Mouse (Mus musculus): Measurements from ENCODE around the gene Trim2.

Trim2 gene

DNA sequence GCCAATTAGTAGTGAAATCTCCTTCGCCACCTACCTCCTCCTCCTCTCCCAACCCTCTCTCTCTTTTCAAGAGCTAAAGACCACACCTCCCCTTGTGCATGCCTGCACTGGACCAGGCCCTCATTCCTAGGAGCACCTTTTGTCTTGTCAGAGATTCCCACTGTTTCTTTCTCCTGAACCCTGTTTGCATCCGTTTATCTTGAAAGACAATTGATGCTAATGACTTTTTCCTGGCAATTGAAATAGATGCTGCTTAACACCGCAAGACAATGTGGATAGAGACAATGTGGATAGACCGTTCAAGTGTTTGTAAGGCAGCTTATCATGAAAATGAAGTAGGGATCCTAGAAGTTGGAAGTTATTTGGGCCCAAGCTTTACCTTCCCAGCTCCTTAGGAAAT is 125.0 kb downstream of the Trim2 start:
- DNase-seq, result no peak

- no peak for DNase-seq
These were observed 125.6 kb downstream of the Trim2 start for GRCm38 (mm10) chr3:84181102-84181501.

DNA sequence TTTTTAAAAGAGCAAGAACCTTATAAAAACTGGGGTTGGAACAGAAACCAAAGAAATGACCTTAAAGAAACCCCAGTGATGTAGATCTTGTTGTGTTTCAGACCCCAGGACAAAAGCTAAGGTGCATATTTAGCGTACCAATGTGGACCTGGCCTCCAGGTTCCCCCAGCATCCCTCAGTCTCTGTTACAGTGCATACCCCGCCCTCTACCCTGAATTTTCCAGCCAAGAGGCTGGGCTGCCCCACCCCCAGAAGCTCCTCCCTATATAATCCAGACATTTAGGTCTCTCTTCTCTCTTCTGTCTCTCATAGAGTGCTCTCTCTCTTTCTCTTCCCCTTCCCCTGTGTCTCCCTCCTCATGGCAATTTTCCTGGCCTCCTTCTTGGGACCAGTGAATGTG is 126.4 kb downstream of the Trim2 start:
- DNase-seq, result no peak

- DNase-seq, result no peak
These were observed 128.8 kb downstream of the Trim2 start for GRCm38 (mm10) chr3:84177834-84178233.

GRCm38 (mm10) chr3:84175337-84176315 is 131.1 kb downstream of the Trim2 start:
- DNase-seq, result peak; percentile 64 to 81

DNA sequence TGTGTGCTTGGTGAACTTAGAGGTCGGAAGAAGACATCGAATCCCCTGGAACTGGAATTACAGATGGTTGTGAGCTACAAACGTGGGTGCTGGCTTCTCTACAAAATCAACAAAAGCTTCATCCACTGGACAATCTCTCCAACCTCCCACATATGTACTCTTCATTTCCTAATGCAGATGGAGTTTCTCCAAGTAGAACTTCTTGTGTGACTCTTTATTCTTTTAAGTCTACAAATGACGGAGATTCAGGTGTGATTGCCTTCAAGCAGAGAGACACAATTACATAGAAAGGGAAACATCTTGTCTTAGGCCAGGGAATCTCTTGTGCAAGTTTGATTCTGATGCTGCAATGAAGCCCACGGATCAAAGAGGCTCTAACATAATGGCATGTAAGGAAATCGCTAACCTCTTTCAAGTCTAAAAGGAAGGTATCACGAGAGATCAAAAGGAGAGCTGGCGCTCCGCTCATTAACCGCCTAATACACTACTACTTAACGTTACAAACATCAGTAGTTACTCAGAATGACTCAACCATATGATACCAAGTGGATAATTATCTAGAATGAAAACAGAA is 133.0 kb downstream of the Trim2 start, which contains the start of gene Gm6525:
Gene Gm6525 (plus strand): TSS at position 524 of the 574 bp plus-strand sequence.
- DNase-seq, result no peak

DNA sequence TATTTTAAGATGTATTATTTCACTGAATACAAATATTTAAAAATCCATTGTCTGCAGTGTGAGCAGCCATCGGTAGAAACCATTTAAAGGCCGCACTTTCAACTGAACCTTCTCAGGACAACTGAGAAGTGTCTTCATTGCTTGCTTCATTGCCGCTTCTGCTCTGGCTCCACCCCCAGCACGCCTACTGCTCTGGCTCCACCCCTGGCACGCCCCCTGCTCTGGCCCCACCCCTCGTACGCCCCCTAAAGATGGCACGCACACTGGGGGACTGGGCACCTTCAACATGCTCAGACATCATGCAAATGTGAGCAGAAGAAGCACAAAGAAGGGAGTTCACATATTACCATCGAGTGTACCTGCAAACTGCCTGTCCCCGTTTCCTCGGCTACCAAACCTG is 134.3 kb downstream of the Trim2 start:
- DNase-seq, result no peak

DNA sequence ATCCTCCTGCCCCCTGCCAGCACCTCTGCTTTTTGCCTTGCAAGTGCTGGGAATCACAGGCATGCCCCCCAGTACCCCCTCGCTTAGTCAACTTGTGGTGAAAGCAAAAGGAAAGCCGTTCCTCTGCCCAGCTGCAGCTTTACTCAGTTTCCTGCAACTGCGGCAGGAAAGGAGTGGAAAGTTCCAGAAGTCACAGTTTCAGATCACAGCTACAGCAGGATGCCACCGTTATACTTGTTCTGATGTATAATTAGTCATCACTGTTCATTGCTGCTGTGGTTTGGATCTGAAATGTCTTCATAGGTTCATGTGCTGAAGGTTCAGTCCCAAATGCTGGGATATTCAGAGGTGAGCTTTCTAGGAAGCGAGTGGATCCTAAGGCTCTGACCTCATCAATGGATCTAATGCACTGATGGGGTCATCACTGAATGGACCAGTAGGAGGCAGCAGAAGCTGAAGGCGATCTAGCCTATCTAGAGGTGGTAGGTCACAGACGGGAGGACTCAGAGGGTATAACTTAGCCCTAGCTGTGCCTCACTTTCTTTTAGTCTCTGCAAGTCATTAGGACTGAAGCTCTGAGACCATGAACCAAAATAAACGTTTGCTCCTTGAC is 137.2 kb downstream of the Trim2 start:
- DNase-seq, result no peak

DNA sequence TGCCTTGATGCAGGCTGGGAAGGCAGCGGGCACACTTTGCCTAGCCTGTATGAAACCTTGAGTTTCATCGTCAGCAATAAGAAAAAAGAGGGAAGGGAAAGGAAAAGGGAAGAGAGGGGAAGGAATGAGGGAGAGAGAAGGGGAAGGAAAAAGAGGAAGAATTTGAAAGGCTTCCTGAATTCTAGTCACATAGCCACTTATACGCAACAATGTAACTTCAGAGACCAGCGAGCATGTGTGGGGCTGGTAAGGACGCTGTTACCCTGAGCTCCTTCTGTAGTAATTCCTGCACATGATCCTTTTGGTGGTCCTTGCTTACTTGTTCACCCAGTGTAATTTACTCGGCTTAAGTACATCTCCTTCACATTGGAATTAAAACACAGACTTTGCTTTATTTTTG is 137.7 kb downstream of the Trim2 start:
- no peak for DNase-seq

DNA sequence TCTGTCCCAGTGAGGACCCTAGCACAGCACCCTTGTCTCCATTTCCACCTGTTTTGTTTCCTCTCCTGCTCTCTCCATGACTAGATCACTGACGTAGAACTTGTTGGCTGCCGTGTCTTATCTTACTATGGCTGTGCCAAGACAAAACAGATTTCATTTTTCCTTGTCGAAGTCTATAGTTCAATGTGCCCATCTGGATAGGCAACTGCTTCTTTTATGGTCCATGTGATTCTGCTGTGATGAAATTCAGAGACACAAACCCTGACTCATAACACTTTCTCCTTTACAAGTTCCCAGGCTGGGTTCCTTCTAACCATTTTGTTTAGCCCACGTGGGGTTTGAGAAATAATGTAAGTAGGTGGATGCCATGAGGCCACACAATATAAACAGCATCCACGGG is 140.6 kb downstream of the Trim2 start:
- DNase-seq, result no peak

- DNase-seq, result no peak
These were observed 141.3 kb downstream of the Trim2 start for GRCm38 (mm10) chr3:84165391-84165790.

GRCm38 (mm10) chr3:84157559-84158350 is 148.9 kb downstream of the Trim2 start:
- no peak for DNase-seq

GRCm38 (mm10) chr3:84157011-84157410 is 149.7 kb downstream of the Trim2 start:
- DNase-seq, result no peak

DNA sequence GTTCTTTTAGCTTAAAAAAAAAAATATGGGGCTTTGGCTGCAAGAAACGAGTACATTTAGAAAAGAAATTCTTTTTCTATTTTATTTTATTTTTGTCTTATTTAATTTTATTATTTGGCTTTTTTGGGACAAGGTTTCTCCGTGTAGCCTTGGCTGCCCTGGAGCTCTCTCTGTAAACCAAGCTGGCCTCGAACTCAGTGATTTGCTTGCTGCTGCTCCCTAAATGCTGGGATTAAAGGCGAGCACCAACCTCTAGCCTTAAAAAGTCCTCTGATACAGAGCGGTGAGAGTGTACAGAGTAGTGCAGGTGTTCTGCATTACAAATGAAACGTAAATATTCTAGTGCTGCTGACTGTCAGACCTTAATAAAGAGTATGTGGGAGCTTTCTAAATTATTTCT is 150.6 kb downstream of the Trim2 start:
- no peak for DNase-seq

DNA sequence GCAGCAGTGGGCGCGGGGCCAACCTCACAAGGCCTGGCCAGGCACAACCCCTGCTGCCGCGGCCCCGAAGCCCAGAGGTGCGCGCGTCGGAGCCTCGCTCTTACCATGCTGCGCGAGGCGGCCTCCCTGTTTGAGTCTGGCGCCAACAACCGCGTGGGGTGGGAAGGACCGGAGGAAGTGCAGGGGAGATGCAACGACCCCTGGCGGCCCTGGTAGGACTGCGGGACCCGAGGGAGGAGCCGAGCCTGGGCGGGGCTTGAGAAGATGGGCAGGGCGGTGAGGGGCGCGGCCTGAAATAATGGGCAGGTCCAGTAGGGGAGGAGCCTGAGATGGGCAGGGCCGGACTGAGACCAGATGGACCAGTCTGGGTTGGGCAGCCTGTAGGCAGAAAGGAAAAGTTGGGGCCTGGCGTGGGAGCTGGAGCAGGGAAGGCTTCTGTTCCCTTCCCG is 151.1 kb downstream of the Trim2 start, which contains the start of gene Mnd1:
Gene Mnd1 (minus strand): TSS at position 229 of the 449 bp plus-strand sequence.
- DNase-seq, result peak; percentile 97 to 99

GRCm38 (mm10) chr3:84155146-84155545 is 151.5 kb downstream of the Trim2 start:
- no peak for DNase-seq

DNA sequence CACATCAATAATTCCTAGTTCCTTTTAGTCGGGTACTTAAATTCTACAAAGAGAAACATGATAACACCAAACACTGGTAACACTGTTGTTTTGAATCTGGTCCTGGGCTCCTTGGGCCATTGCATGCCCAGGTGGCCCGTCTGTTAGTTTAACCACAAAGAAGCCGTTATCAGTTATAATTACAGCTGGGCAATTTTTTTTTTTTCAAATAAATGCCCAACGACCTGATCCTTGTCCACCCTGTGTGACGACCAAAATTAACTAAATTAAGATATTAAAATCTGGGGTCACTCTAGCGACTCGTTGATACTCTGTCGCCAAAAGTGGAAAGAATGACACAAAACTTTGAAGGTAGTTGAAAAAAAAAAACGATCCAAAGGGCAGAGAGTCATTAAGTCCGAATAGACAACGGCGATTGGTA is 151.9 kb downstream of the Trim2 start:
- DNase-seq, result no peak

DNA sequence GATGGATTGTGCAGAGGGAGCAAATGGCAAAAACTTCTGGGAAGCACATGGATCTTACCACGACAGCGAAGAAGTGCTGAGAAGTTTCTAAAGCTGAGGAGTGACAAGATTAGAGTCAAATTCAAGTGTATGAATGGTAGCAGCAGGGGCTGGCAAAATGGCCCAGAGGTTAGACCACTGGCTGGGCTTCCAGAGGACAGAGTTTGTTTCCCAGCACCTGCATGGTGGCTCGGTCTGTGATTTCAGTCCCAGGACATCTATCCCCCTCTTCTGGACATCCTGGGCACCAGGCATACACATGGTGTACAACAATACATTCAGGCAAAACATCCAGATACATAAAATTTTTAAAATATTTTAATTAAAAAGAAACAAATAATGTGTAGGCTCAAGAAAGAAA is 156.8 kb downstream of the Trim2 start:
- no peak for DNase-seq

DNA sequence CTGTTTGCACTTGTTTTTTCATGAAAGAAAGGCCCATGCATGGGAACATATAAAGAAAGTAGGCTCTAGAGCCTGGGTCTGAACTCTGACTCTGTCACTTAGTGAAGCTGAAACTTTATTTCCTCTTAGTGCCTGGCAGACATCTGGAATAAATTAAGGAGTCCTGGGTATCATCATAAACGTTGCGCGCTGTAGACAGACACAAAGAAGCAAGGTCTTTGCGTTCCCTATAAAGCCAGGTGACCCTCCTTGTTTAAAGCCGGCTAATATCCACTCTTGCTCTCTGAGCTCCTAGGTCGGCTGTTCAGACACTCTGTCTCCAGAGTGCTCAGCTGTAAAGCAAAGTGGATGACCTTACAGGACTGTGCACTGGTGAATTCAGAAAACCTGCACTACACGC is 165.7 kb downstream of the Trim2 start:
- DNase-seq, result no peak

DNA sequence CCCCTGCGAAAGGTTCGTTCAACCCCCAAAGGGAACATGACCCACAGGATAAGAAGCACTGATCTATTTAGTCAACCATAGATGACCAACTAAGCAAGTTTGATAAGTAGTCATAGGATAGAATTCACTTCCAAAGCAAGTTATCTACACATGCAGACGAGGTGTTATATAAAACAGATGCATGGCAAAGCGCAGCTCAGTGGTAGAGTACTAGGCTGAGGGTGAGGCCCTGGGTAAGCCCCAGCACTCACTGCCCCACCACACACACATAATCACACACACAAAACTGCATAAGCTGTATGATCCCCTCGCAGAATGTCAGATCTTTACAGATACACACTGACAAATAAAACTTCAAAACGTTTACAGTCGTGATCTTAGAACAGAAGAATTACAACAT is 170.2 kb downstream of the Trim2 start:
- no peak for DNase-seq

DNA sequence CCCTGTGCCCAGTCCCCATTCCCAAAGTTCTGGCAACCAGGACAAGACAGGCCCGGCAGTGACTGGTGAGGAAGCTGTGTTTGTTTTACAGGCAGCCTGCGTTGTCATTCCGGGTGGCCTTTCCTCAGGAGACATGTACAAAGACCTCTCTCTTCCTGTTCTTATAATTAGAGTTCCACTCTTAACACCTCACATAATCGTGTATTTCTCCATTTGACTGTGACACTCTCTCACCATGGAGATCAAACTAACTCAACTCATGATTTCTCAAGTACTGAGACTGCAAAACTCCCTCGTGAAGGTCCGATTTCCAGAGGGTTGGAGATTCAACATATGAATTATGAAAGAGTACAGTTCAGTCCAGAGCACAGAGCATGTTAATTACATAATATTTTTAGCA is 170.7 kb downstream of the Trim2 start:
- no peak for DNase-seq

GRCm38 (mm10) chr3:84135387-84135786 is 171.3 kb downstream of the Trim2 start:
- peak; percentile 37 to 54 for DNase-seq

GRCm38 (mm10) chr3:84131369-84131768 is 175.3 kb downstream of the Trim2 start:
- no peak for DNase-seq
